Mouse (Mus musculus) liver, embryonic 14.5 days (tissue): ENCODE data around the gene Olfr642. TPM values are rescaled to one million over a fixed set of nuclear protein-coding genes. Genes with fewer than 3 reads are reported as not detected.

ENCODE experiments used
- ATAC-seq: fragments of 200-750 bp; cut with Nextera tagmentation; 2 replicates; pipeline ENCODE4 v1.8.0; 2017; ENCODE audit warnings: moderate number of reproducible peaks, mild to moderate bottlenecking, moderate library complexity; ENCODE audit not compliant: insufficient read depth
- DNase-seq, 3 experiments: peaks; one replicate each; pipeline ENCODE4 v3.0.0-alpha.2; 2012 to 2013; ENCODE audit warnings: low read depth in 3 of 3, low spot score in 3 of 3
- H3K27ac ChIP-seq: fragments of 300-500 bp; sonication (generic); 2 replicates; pipeline ENCODE4 v1.5.1; 2014; ENCODE audit warnings: moderate library complexity, mild to moderate bottlenecking, control low read depth, inconsistent platforms
- H3K27me3 ChIP-seq: fragments of 300-500 bp; sonication (generic); 2 replicates; pipeline ENCODE4 v1.6.1; 2014; ENCODE audit warnings: mild to moderate bottlenecking, low read length, moderate library complexity; ENCODE audit not compliant: control insufficient read depth, insufficient read depth
- H3K36me3 ChIP-seq: fragments of 300-500 bp; sonication (generic); replicated peaks from 2 replicates; pipeline ENCODE4 v1.6.1; 2014; ENCODE audit warnings: low read depth; ENCODE audit not compliant: control insufficient read depth, insufficient read depth
- H3K4me1 ChIP-seq, 2 experiments: fragments of 200-500 bp in 1 of 2; fragments of 300-500 bp in 1 of 2; sonication (generic) in 1 of 2; replicated peaks; 2 replicates each; pipeline ENCODE4 v1.6.1; 2012 to 2014; ENCODE audit warnings: antibody characterized with exemption in 1 of 2, inconsistent platforms in 1 of 2, low read length in 1 of 2; ENCODE audit not compliant: control insufficient read depth in 2 of 2, insufficient read depth in 2 of 2
- H3K4me2 ChIP-seq: fragments of 300-500 bp; sonication (generic); 2 replicates; pipeline ENCODE4 v1.6.1; 2014; ENCODE audit warnings: low read depth, mild to moderate bottlenecking, control low read depth, moderate library complexity
- H3K4me3 ChIP-seq, 2 experiments: fragments of 200-500 bp in 1 of 2; fragments of 300-500 bp in 1 of 2; sonication (generic) in 1 of 2; 2 replicates each; pipeline ENCODE4 v1.5.1; 2012 to 2014; ENCODE audit warnings: low read depth in 2 of 2, low read length in 2 of 2, mild to moderate bottlenecking in 2 of 2, control low read depth in 1 of 2, inconsistent platforms in 1 of 2, moderate library complexity in 1 of 2; ENCODE audit not compliant: insufficient read depth in 1 of 2
- H3K9ac ChIP-seq: fragments of 300-500 bp; sonication (generic); replicated peaks from 2 replicates; pipeline ENCODE4 v1.6.1; 2014; ENCODE audit warnings: mild to moderate bottlenecking, control low read depth, moderate library complexity
- H3K9me3 ChIP-seq: fragments of 300-500 bp; sonication (generic); 2 replicates; pipeline ENCODE4 v1.6.1; 2016; ENCODE audit warnings: low read length, mixed read lengths; ENCODE audit not compliant: control insufficient read depth
- CTCF ChIP-seq: IDR thresholded peaks from 2 replicates; pipeline ENCODE4 v1.5.1; 2016; ENCODE audit warnings: antibody characterized with exemption, low read depth, control low read depth
- EP300 ChIP-seq: IDR thresholded peaks from 2 replicates; pipeline ENCODE4 v1.6.1; 2016; ENCODE audit warnings: antibody characterized with exemption, low read depth
- WGBS: fragments of 180-500 bp; shearing (Covaris S2); extraction: QIAGEN DNeasy Blood & Tissue Kit; methylation state at CpG from one replicate; pipeline ENCODE4 v1.1.7; 2014; ENCODE audit not compliant: insufficient replicate concordance; 5-methylcytosine and 5-hydroxymethylcytosine counted together
- polyA plus RNA-seq, 2 experiments: library from polyadenylated mRNA; depleted of rRNA in 1 of 2; stranded (reverse) in 1 of 2; unstranded in 1 of 2; fragments of >200 nt; fragmentation: Nextera tagmentation in 1 of 2; extraction: Ambion mirVana in 1 of 2; gene quantifications; 2 replicates each; pipeline versions ENCODE4 v1.2.1 to v1.2.3; 2012 to 2014

The Olfr642 gene
- polyA plus RNA-seq, 2 experiments: not detected

- ATAC-seq (no peak), DNase-seq (no peak)
- Histone ChIP-seq H3K9me3 (no peaks in the 10 kb centered on the region), H3K4me3 (no peak overlapping the region), H3K4me2 (no peak overlapping the region), H3K9ac (no peak overlapping the region), H3K4me1 (no peaks in the 10 kb centered on the region), H3K27ac (no peak overlapping the region), H3K27me3 (no peaks in the 10 kb centered on the region), H3K36me3 (no peaks in the 10 kb centered on the region)
- no peak for TF ChIP-seq CTCF
- no peak for TF ChIP-seq EP300
- WGBS: 64% methylated on average over 4 of the region's 4 CpGs
These were observed 1.7 kb downstream of the Olfr642 start for GRCm38 (mm10) chr7:104050745-104051144.

- no peak for DNase-seq
- no peaks in the 10 kb centered on the region for H3K27me3 ChIP-seq
- H3K27ac ChIP-seq: no peak within 1 kb of the TSS
- no peak within 1 kb of the TSS for H3K4me2 ChIP-seq
- TF ChIP-seq CTCF: no peak
- TF ChIP-seq EP300: no peak
- H3K36me3 ChIP-seq: no peaks in the 10 kb centered on the region
- WGBS: 36% methylated on average over 1 of the region's 1 CpGs
- H3K9me3 ChIP-seq: no peaks in the 10 kb centered on the region
- H3K4me3 ChIP-seq: no peak within 1 kb of the TSS
- H3K9ac ChIP-seq: no peak within 1 kb of the TSS
- H3K4me1 ChIP-seq: no peaks in the 10 kb centered on the region
- no peak for ATAC-seq
These were observed 17.3 kb downstream of the Olfr642 start, which contains the start of gene Olfr641 for GRCm38 (mm10) chr7:104035145-104035544. TSS of gene Olfr641 (plus strand) at chr7:104035445.

- Histone ChIP-seq H3K27me3 (no peaks in the 10 kb centered on the region), H3K27ac (no peak overlapping the region), H3K9ac (no peak overlapping the region), H3K4me2 (no peak overlapping the region), H3K4me1 (no peaks in the 10 kb centered on the region), H3K9me3 (no peaks in the 10 kb centered on the region), H3K36me3 (no peaks in the 10 kb centered on the region), H3K4me3 (no peak overlapping the region)
- ATAC-seq (no peak), DNase-seq (no peak)
- 51% methylated on average over 3 of the region's 3 CpGs for WGBS
- TF ChIP-seq EP300: no peak
- no peak for TF ChIP-seq CTCF
These were observed 25.5 kb downstream of the Olfr642 start for GRCm38 (mm10) chr7:104026978-104027377.

GRCm38 (mm10) chr7:104025473-104025872 lies 27.0 kb downstream of the Olfr642 start, which contains the start of gene Olfr640:
TSS of gene Olfr640 (minus strand) at chr7:104025573.
- WGBS: 52% methylated on average over 6 of the region's 6 CpGs
- no peak within 1 kb of the TSS for H3K4me2 ChIP-seq
- TF ChIP-seq CTCF: no peak
- no peak for TF ChIP-seq EP300
- H3K4me3 ChIP-seq: no peak within 1 kb of the TSS
- H3K9ac ChIP-seq: no peak within 1 kb of the TSS
- H3K9me3 ChIP-seq: no peaks in the 10 kb centered on the region
- H3K4me1 ChIP-seq: no peaks in the 10 kb centered on the region
- no peaks in the 10 kb centered on the region for H3K27me3 ChIP-seq
- H3K36me3 ChIP-seq: no peaks in the 10 kb centered on the region
- H3K27ac ChIP-seq: no peak within 1 kb of the TSS
- ATAC-seq (no peak), DNase-seq (no peak)

- H3K4me1 ChIP-seq: no peaks in the 10 kb centered on the region
- ATAC-seq (no peak), DNase-seq (no peak)
- H3K4me3 ChIP-seq: no peak overlapping the region
- no peak overlapping the region for H3K4me2 ChIP-seq
- H3K27ac ChIP-seq: no peak overlapping the region
- WGBS: 69% methylated on average over 6 of the region's 6 CpGs
- no peak overlapping the region for H3K9ac ChIP-seq
- H3K36me3 ChIP-seq: no peaks in the 10 kb centered on the region
- TF ChIP-seq EP300: no peak
- TF ChIP-seq CTCF: no peak
- no peaks in the 10 kb centered on the region for H3K27me3 ChIP-seq
- H3K9me3 ChIP-seq: no peaks in the 10 kb centered on the region
These were observed 30.8 kb downstream of the Olfr642 start for GRCm38 (mm10) chr7:104021651-104022050.
